Mouse (Mus musculus): ENCODE data around the gene Surf6. TPM values are rescaled to one million over a fixed set of nuclear protein-coding genes. Genes with fewer than 3 reads are reported as not detected.

The Surf6 gene
- polyA plus RNA-seq, 1 experiment from 2014 or later, result 16.6 TPM

DNA sequence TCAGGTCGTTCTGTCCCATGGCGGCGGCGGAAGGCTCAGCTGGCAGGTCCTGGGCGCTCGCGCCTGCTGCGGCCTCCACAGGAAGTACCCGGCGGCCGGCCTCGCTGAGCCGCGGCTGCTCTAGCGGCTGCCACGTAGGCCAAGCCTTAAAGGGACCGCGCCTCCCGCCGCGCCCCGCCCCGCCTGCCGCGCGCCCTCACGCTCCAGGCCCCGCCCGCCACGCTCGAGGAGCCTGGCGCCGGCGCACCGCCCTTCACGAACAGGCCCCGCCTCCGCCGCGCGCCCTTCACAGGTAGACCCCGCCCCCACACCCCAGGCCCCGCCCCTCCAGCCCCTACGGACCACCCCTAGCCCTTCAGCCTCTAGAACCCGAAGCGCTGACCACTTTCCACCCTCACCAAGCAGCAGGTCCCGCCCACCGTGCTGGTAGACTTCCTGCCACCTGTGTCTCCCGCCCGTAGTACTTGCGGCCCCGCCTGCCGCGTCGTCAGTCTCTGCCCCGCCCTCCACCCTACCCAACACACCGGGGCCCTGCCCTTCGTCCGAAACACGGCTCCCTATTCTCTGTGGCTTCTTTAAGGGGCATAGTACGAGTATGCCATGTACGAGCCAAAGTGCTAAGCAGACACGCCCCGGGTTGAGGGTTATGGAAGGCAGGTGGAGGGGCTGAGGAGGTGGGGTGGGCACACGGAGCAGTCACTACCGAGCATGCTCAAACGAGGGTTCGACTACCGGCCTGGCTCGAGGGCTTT is 30.8 kb upstream of the Surf6 start, which contains the start of the genes Surf4 and Stkld1:
Gene Surf4, minus strand, starts transcription at position 625 of the 752 bp plus-strand sequence.
Gene Stkld1, plus strand, starts transcription at position 744 of the 752 bp plus-strand sequence.
- Histone ChIP-seq H3K9me3 (ENCODE audit: control insufficient read depth, low read length) (no peaks in the 10 kb centered on the region), H3K27me3 (ENCODE audit: control insufficient read depth, insufficient read depth, low read length) (no peaks in the 10 kb centered on the region), H3K27ac (replicated peaks; ENCODE audit: low read depth, low read length) (peak within 1 kb of the TSS; percentile 78), H3K4me2 (ENCODE audit: low read length) (peak within 1 kb of the TSS; percentile 94), H3K36me3 (ENCODE audit: control insufficient read depth, insufficient read depth, low read length) (peaks cover 24% of the 10 kb centered on the region), H3K4me3 (replicated peaks; ENCODE audit: low read depth, low read length) (peak within 1 kb of the TSS; percentile 91), H3K4me1 (ENCODE audit: control insufficient read depth, insufficient read depth, low read length) (peaks cover 17% of the 10 kb centered on the region), H3K9ac (replicated peaks; ENCODE audit: low read length) (peak within 1 kb of the TSS; percentile 98)
- 1% methylated on average over 65 of the region's 70 CpGs for WGBS
- DNase-seq, result peak; percentile 97
- ATAC-seq (ENCODE audit: low FRiP score, low TSS enrichment), result peak; percentile 94

DNA sequence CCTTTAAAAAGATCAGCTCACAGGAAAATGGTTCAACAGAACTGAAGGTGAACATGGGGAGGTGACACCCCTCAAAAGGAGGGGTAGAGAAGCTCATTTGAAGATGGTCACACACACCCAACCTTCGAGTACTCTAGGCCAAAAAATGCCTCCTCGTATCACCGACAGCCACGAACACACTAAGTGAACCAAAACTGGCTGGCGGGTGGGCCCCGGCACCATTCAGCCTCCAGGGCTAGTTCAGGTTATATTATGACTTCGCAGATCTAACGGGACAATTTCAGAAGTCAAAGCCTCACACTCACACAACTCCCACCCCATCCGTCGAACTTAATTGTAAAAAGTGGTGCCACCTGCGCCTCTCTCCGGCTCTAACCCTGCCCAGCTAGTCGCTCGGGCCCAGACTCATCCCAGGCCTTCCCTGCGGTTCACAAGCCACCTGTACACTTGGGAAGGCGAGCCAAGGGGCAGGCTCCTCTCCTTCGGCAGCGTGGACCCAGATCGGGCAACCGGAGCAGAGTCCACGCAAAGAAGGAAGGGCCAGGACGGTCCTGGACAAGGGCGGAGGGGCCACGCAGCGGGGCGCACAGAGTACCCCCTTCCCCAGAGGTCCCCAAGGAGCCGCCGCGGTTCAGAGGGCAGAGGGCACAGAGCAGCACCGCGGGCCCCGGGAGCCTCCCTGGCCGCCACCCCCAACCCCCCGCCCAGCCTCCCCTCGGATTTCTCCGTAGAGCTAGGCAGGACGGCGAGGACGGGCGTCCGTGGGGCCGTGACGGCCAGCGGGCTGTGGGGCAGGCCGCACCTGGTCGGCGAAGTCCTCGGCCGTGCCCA is 30.0 kb upstream of the Surf6 start:
- Histone ChIP-seq H3K27me3 (ENCODE audit: control insufficient read depth, insufficient read depth, low read length) (no peaks in the 10 kb centered on the region), H3K27ac (replicated peaks; ENCODE audit: low read depth, low read length) (peak overlapping the region; percentile 78), H3K9me3 (ENCODE audit: control insufficient read depth, low read length) (no peaks in the 10 kb centered on the region), H3K4me3 (replicated peaks; ENCODE audit: low read depth, low read length) (peak overlapping the region; percentile 91), H3K4me1 (ENCODE audit: control insufficient read depth, insufficient read depth, low read length) (peaks cover 17% of the 10 kb centered on the region), H3K9ac (replicated peaks; ENCODE audit: low read length) (peak overlapping the region; percentile 98), H3K36me3 (ENCODE audit: control insufficient read depth, insufficient read depth, low read length) (peaks cover 28% of the 10 kb centered on the region), H3K4me2 (ENCODE audit: low read length) (peak overlapping the region; percentile 94)
- WGBS, result 2% methylated on average over 49 of the region's 49 CpGs
- ATAC-seq (ENCODE audit: low FRiP score, low TSS enrichment) (peak; percentile 49), DNase-seq (peak; percentile 19)

DNA sequence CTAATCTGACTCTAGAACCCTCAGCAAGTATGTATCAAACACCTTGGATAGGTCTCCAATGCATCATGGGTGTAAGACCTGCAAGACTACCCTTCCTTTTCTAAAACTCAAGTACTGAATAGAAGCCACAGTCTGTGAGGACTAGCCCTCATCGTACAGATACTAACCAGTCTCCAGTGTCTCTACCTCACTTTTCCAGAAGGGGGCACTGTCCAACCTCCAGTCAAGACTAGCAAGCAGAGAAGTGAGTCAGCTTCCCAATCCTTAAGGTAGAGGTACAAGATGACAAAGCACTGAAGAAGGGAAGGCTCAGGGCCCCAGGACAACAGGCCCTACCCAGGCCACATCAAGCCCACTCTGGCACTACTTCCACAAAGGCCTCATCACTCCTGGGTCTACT is 27.7 kb upstream of the Surf6 start:
- Histone ChIP-seq H3K27ac (replicated peaks; ENCODE audit: low read depth, low read length) (no peak overlapping the region), H3K27me3 (ENCODE audit: control insufficient read depth, insufficient read depth, low read length) (no peaks in the 10 kb centered on the region), H3K4me2 (ENCODE audit: low read length) (no peak overlapping the region), H3K9me3 (ENCODE audit: control insufficient read depth, low read length) (no peaks in the 10 kb centered on the region), H3K36me3 (ENCODE audit: control insufficient read depth, insufficient read depth, low read length) (peaks cover 49% of the 10 kb centered on the region), H3K9ac (replicated peaks; ENCODE audit: low read length) (no peak overlapping the region), H3K4me3 (replicated peaks; ENCODE audit: low read depth, low read length) (no peak overlapping the region), H3K4me1 (ENCODE audit: control insufficient read depth, insufficient read depth, low read length) (peaks cover 17% of the 10 kb centered on the region)
- peak; percentile 75 for DNase-seq
- no peak for ATAC-seq (ENCODE audit: low FRiP score, low TSS enrichment)
- WGBS, result 24% methylated on average over 1 of the region's 1 CpGs

DNA sequence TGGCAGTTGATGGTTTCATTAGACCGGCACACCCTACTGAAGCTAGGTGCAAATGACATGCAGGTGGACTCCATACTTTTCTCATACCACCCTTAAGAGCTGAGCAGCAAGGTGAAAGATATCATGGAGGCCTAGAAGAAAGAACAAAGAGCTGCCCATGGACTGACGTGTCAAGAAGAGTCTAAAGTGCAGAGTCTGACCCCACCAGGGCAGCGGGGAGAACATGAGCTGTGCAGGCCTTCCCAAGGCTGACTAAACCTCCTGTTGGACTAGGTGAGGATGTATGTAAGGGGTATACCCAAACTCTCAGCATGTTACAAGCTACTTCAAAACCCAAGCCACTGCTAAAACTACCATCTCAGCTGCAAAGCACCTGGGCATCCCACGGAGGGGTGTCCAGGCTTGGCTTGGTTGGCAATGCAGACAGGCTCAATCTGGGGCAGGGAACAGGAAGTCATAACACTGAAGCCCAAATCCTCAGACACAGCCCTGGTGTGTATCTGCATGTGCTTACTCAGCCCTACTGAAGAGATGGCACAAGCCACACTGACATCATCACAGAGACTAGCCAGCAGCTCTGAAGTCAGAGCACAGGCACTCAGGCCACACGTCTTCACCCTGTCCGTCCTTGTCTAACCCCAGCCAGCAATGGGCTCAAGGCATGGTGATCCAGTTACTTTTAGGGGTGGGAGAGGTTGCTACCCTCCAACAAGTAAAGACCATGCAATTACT is 25.2 kb upstream of the Surf6 start:
- no peak for ATAC-seq (ENCODE audit: low FRiP score, low TSS enrichment)
- WGBS, result 93% methylated on average over 6 of the region's 6 CpGs
- H3K36me3 ChIP-seq (ENCODE audit: control insufficient read depth, insufficient read depth, low read length), result peaks cover 74% of the 10 kb centered on the region

DNA sequence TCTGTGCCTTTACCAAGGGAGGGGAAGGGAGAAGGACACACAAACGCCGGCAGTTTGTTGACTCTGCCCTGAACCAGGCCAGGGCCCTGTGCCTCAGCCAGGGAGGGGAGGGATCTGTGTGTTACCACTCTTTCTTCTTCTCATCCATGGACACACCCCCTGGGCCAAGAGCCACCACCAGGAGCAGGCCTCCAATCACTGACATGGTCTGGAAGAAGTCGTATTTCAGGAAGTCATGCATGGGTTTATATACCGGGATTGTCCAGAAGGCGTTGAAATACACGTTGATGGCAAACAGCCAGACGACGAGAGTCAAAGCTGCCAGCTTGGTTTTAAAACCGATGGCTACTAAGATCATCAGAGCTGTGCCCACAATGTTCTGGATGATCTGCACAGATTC is 19.1 kb upstream of the Surf6 start:
- H3K36me3 ChIP-seq (ENCODE audit: control insufficient read depth, insufficient read depth, low read length), result peaks cover 86% of the 10 kb centered on the region
- no peaks in the 10 kb centered on the region for H3K27me3 ChIP-seq (ENCODE audit: control insufficient read depth, insufficient read depth, low read length)
- no peak overlapping the region for H3K4me2 ChIP-seq (ENCODE audit: low read length)
- ATAC-seq (ENCODE audit: low FRiP score, low TSS enrichment) (no peak), DNase-seq (no peak)
- H3K27ac ChIP-seq (replicated peaks; ENCODE audit: low read depth, low read length), result no peak overlapping the region
- no peak overlapping the region for H3K4me3 ChIP-seq (replicated peaks; ENCODE audit: low read depth, low read length)
- peaks cover 14% of the 10 kb centered on the region for H3K4me1 ChIP-seq (ENCODE audit: control insufficient read depth, insufficient read depth, low read length)
- no peak overlapping the region for H3K9ac ChIP-seq (replicated peaks; ENCODE audit: low read length)
- H3K9me3 ChIP-seq (ENCODE audit: control insufficient read depth, low read length), result no peaks in the 10 kb centered on the region
- WGBS, result 85% methylated on average over 9 of the region's 9 CpGs

More for the DNA sequence above, 25.2 kb upstream of the Surf6 start:
- H3K9ac ChIP-seq (replicated peaks; ENCODE audit: low read length), result no peak overlapping the region
- DNase-seq, result no peak
- H3K4me3 ChIP-seq (replicated peaks; ENCODE audit: low read depth, low read length), result no peak overlapping the region
- H3K27ac ChIP-seq (replicated peaks; ENCODE audit: low read depth, low read length), result no peak overlapping the region
- H3K27me3 ChIP-seq (ENCODE audit: control insufficient read depth, insufficient read depth, low read length), result no peaks in the 10 kb centered on the region
- H3K4me2 ChIP-seq (ENCODE audit: low read length), result no peak overlapping the region
- no peaks in the 10 kb centered on the region for H3K9me3 ChIP-seq (ENCODE audit: control insufficient read depth, low read length)
- peaks cover 17% of the 10 kb centered on the region for H3K4me1 ChIP-seq (ENCODE audit: control insufficient read depth, insufficient read depth, low read length)

DNA sequence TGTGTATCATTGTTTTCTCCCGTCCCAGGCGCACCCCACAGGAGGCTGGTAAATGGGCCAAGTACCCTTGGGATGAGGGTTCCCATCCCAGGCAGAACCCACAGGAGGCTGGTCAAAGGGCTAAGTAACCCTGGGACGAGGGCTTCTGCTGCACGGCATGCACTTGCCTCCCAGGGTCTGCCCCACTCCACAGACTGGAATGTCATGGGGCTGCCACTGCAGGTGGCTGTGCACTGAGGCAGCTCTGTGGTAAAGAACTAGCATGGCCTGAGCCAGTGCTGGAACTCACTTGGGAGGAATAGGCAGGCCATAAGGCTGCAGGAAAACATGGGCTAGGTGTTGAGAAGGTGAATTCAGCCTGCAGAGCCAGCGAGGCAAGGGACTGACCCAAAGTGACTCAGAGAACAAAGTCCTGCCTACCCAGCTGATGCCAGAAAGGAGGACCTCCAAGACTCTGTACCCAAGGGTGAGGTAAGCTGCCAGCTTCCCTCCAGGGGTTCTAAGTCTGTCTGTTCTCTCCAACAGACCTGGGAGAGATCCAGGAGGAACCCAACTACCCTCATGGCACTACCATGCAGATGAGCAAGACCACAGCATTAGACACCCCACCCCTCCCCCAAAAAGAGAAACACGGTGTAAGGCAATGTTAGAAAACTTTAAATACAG is 17.6 kb upstream of the Surf6 start:
- Histone ChIP-seq H3K9ac (replicated peaks; ENCODE audit: low read length) (no peak overlapping the region), H3K4me1 (ENCODE audit: control insufficient read depth, insufficient read depth, low read length) (peaks cover 20% of the 10 kb centered on the region), H3K9me3 (ENCODE audit: control insufficient read depth, low read length) (no peaks in the 10 kb centered on the region), H3K27me3 (ENCODE audit: control insufficient read depth, insufficient read depth, low read length) (no peaks in the 10 kb centered on the region), H3K27ac (replicated peaks; ENCODE audit: low read depth, low read length) (no peak overlapping the region), H3K36me3 (ENCODE audit: control insufficient read depth, insufficient read depth, low read length) (peaks cover 74% of the 10 kb centered on the region), H3K4me2 (ENCODE audit: low read length) (no peak overlapping the region), H3K4me3 (replicated peaks; ENCODE audit: low read depth, low read length) (no peak overlapping the region)
- DNase-seq, result no peak
- no peak for ATAC-seq (ENCODE audit: low FRiP score, low TSS enrichment)
- WGBS, result 89% methylated on average over 6 of the region's 6 CpGs

DNA sequence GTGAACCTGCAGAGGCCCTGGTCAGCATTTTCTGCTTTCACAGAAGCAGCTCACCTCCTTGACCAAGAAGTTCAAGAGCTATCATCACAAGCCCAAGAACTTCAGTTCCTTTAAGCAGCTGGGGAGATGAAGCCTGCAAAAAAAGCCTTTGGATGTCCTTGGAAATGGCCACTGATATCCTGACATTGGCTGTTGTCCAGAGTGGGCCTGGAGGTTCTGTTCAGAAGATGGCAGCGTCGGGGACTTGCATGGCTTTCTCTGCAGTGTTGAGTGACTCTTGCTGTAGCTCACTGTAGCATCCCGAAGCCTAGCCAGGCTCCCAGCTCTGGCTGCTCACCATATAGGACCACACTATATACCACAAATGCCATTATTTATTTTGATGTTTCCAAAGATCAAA is 17.0 kb upstream of the Surf6 start:
- WGBS, result 94% methylated on average over 3 of the region's 3 CpGs
- H3K4me2 ChIP-seq (ENCODE audit: low read length), result no peak overlapping the region
- no peak for DNase-seq
- peaks cover 22% of the 10 kb centered on the region for H3K4me1 ChIP-seq (ENCODE audit: control insufficient read depth, insufficient read depth, low read length)
- H3K27ac ChIP-seq (replicated peaks; ENCODE audit: low read depth, low read length), result no peak overlapping the region
- H3K4me3 ChIP-seq (replicated peaks; ENCODE audit: low read depth, low read length), result no peak overlapping the region
- H3K27me3 ChIP-seq (ENCODE audit: control insufficient read depth, insufficient read depth, low read length), result no peaks in the 10 kb centered on the region
- no peak for ATAC-seq (ENCODE audit: low FRiP score, low TSS enrichment)
- no peaks in the 10 kb centered on the region for H3K9me3 ChIP-seq (ENCODE audit: control insufficient read depth, low read length)
- H3K36me3 ChIP-seq (ENCODE audit: control insufficient read depth, insufficient read depth, low read length), result peaks cover 67% of the 10 kb centered on the region
- H3K9ac ChIP-seq (replicated peaks; ENCODE audit: low read length), result no peak overlapping the region

DNA sequence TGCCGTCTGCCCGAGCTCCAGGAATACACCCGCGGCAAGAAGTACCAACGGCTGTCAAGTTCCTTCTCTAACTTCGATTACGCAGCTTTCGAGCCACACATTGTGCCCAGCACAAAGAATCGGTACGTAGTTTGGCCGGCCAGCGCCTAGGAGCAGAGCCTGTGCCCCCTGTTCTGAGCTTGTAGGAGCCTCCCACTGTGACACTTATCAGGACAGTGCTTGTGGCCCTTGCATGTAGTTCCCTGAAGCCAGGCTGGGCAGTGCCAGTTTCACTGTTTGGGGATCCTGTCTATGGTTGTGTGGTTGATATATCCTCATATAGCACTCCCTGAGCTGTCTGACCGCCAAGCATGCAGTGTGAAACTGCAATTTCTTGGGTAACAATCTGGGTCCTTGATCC is 14.1 kb upstream of the Surf6 start:
- Histone ChIP-seq H3K27me3 (ENCODE audit: control insufficient read depth, insufficient read depth, low read length) (no peaks in the 10 kb centered on the region), H3K9ac (replicated peaks; ENCODE audit: low read length) (peak overlapping the region; percentile 74), H3K27ac (replicated peaks; ENCODE audit: low read depth, low read length) (peak overlapping the region; percentile 83), H3K9me3 (ENCODE audit: control insufficient read depth, low read length) (no peaks in the 10 kb centered on the region), H3K36me3 (ENCODE audit: control insufficient read depth, insufficient read depth, low read length) (peaks cover 67% of the 10 kb centered on the region), H3K4me1 (ENCODE audit: control insufficient read depth, insufficient read depth, low read length) (peaks cover 28% of the 10 kb centered on the region), H3K4me3 (replicated peaks; ENCODE audit: low read depth, low read length) (peak overlapping the region; percentile 73), H3K4me2 (ENCODE audit: low read length) (peak overlapping the region; percentile 98)
- DNase-seq (no peak), ATAC-seq (ENCODE audit: low FRiP score, low TSS enrichment) (0 out of 2 replicates have a peak, but pooled peaks have one; percentile 3)
- 4% methylated on average over 13 of the region's 13 CpGs for WGBS
